Mouse (Mus musculus) brown adipose tissue, adult 24 weeks (tissue): ENCODE results near the gene Apaf1. TPM values are rescaled to one million over a fixed set of nuclear protein-coding genes. Genes with fewer than 3 reads are reported as not detected.

Experiments
- H3K27ac ChIP-seq: fragments of 200-500 bp; replicated peaks from 2 replicates; pipeline ENCODE4 v1.5.1; 2012; ENCODE audit warnings: low read depth, mild to moderate bottlenecking, low read length
- H3K4me1 ChIP-seq: fragments of 200-500 bp; 2 replicates; pipeline ENCODE4 v1.6.1; 2012; ENCODE audit warnings: low read length, mixed read lengths; ENCODE audit not compliant: control insufficient read depth, insufficient read depth, insufficient read length
- H3K4me3 ChIP-seq: fragments of 200-500 bp; 2 replicates; pipeline ENCODE4 v1.5.1; 2012; ENCODE audit warnings: low read depth, mild to moderate bottlenecking, low read length, moderate library complexity; ENCODE audit not compliant: insufficient read depth
- polyA plus RNA-seq: library from polyadenylated mRNA; stranded (reverse); fragments of >200 nt; gene quantifications from 2 replicates; pipeline ENCODE4 v1.2.4, GENCODE M21; 2012; ENCODE audit not compliant: missing spikeins, insufficient read depth, insufficient read length

The Apaf1 gene
- polyA plus RNA-seq, 1 experiment, result 2.5 TPM

DNA sequence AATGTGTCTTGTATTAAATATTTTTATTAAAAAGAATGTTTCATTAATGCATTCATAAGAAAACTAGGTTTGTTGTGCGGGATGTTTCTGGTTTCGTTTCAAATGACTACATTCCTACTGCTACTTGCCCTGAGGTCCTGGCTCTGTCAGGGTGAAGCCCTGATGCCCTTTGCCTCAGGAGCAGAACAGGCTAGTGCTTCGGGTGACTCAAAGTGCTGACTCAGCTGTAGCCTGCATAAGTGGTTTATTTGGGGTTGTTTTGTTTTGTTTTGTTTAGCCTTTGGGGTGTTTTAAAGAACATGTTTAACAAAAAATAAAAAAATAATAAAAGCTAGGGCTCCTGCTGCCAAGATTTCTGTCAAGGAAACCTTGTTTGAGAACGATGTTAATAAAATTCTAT lies 112.0 kb downstream of the Apaf1 start:
- H3K4me3 ChIP-seq, result no peak overlapping the region
- H3K4me1 ChIP-seq, result no peaks in the 10 kb centered on the region
- H3K27ac ChIP-seq, result no peak overlapping the region

DNA sequence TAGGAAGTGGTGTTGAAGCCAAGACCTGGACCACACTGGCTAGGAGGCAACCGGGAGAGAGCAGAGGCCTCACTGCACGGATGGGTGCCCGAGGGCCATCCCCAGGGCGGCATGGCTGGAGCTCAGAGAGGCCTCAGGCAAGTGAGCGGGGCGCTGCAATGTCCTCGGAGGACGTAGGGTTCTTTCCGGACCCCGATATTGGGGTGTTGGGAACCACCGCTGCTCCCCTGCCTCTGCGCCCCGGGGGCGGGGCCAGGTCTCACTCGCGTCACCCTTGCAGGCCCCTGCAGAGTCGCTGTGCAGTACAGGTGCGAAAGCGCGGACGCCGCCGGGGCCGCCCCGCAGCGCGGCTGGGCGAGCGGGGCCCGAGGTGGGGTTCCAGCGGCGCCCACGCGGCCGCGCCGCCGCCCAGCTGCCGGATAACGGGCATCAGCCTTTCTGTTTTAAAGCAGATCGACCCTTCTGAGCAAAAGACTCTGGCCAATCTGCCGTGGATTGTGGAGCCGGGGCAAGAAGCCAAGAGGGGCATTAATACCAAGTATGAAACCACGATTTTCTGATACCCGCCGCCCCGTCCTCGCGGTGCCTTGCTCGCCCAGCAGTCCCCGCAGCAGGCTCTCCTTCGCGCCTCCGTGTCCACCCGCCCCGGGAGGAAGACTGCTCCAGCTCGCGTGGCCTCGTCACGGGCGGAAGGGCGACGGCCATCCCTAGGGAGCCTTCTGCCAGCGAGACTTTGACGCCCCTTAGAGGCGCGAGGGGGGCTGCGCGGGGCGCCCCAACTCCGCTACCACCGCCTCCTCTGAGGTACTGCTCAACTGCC lies 113.0 kb downstream of the Apaf1 start:
- Histone ChIP-seq H3K27ac (no peak overlapping the region), H3K4me3 (peak overlapping the region; percentile 37), H3K4me1 (no peaks in the 10 kb centered on the region)

DNA sequence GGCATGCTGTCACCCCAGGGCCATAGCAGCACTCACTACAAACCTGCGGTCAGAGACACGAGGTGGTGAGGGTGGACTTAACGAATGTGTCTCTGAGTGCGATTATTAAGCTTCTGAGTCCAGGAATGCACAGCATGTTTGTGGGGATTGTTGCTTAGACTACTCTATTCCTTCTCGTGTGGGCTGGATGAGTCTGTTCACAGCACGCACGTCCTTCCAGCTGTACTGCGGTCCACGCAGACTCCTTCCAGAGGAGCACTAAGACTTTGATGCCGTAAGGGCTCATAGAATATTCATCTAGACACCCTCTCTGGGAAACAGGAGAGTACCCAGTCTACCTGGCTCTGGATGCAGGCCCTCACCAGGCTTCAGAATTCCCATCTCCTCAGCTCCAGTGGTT lies 114.3 kb downstream of the Apaf1 start:
- Histone ChIP-seq H3K27ac (no peak overlapping the region), H3K4me3 (no peak overlapping the region), H3K4me1 (no peaks in the 10 kb centered on the region)

DNA sequence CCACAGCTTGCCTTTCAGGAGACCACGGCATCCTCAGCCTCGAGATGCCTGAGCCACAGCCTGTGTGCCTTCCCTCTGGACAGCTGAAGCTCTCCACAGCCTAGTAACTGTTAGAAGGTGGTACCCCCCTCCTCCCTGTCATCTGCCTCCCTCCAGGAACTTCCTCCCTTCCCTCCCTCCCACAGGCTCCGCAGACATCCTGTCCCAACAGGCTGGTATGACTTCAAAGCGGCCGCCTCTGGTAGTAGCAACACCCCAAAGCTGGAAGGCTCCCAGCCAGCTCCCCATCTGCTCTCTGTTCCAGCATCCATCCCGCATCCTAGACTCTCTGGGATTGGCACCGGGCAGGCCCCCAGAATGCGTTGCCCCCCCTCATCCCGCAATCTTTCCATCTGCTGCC lies 115.7 kb downstream of the Apaf1 start:
- Histone ChIP-seq H3K4me1 (no peaks in the 10 kb centered on the region), H3K27ac (no peak overlapping the region), H3K4me3 (no peak overlapping the region)

DNA sequence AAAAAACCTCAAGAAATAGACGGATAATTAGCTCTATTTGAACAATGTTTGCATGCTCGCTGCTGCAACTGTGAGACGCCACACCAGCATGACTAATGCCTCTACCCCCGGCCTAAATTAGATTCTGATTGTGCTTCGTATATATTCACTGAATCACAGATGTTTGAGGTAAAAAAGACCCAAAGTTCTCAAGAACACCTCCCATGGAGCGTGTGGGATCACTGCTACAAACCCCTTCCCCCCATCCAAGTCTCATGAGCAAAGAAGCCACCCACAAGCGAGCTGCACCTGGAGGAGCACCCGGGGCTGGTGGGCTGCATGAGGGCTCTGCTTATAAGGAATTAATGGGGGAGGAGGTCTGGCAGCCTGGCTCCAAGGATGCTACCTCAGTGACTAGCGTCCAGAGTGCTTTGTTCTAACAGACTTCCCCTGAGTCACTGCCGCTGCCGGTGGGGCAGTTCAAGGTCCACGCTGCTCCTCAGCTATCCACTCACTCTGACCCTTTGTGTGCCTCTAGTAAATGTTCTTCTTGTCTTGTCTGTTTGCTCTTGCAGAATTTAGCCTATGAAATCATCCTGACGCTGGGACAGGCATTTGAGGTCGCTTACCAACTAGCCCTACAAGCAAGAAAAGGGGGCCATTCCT lies 116.8 kb downstream of the Apaf1 start:
- Histone ChIP-seq H3K4me1 (no peaks in the 10 kb centered on the region), H3K27ac (no peak overlapping the region), H3K4me3 (no peak overlapping the region)

DNA sequence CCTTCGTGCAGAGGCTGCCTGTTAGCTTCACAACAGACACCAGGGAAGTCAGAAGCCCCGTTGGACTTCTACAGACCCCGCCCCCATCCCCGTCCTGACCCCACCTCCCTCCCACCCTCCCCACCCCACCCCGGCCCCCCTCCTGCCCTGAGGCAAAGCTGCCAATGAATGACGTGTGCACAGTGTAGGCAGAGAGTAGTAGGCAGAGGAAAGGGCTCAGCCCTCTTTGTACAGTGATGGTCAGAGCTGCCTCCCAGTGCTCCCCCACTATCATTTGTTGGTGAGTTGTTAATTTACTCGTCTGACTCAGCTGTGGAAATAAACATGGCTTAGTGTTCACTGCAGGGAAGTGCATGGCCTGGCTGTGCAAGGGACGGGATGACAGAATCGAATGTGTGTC lies 118.1 kb downstream of the Apaf1 start:
- Histone ChIP-seq H3K27ac (no peak overlapping the region), H3K4me3 (no peak overlapping the region), H3K4me1 (no peaks in the 10 kb centered on the region)

DNA sequence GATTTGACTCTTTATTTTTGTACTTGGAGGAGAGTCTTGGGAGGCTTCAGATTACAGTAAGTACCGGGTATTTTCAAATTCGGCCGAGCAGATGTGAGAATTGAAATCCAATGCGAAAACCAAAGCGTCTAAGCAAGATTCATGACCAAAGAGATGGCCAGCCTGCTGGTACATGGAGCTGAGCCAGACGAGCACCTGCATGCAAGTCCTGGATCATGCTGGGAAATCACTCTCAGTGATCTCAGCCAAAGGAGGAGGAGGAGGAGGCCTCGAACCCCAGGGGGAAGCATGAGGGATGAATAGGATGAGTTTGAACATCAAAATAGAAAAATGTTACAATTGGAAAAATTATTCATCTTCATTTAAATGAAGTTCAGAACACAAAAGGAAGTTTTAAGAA lies 122.2 kb downstream of the Apaf1 start:
- no peak overlapping the region for H3K4me3 ChIP-seq
- no peak overlapping the region for H3K27ac ChIP-seq
- no peaks in the 10 kb centered on the region for H3K4me1 ChIP-seq

DNA sequence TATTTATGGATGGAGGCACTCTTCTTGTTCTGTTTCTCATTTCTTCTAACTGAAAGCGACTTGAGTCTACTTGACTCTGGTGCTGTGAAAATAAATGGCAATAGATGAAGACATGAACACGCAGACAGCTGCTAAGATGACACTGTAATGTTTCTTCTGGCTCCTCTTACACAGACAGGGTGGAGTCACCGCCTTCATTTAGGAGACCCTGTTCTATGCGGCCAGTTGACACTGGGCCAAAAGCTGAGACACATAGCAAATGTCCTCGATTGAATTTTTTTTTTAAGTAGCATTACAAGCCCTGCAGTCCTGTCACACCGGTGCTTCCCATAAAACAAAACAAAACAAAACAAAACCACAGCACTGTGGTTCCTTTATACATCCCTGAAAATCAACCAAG lies 128.7 kb downstream of the Apaf1 start:
- Histone ChIP-seq H3K4me1 (no peaks in the 10 kb centered on the region), H3K27ac (no peak overlapping the region), H3K4me3 (no peak overlapping the region)

DNA sequence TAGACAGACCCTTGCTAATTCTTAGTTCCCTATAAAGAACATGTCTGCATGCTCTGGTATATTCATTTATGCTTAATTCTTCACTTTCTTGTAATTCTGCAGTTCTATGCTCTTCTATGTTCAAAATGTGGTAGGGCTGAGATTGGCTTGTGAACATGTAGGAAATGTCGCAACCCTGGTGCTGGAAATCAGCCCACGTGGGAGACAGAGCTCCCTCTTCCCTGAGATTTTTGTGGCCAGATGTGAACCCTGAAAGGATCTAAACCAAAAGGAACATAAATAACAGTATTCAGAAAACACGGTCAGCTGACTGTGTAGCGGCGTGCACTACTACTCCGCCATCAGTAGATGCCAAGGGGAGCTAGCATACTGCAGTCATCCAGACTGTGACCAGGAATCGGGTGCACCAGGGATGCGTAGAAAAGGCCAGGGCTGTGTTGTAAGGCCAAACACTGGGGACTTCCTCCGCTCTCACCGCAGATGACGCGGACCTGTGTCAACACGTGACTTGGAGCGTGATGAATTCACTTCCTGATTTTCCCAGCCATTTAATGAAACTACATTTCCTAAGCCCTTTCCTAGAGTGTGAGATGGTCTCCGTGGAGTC lies 129.4 kb downstream of the Apaf1 start:
- Histone ChIP-seq H3K4me1 (no peaks in the 10 kb centered on the region), H3K4me3 (no peak overlapping the region), H3K27ac (no peak overlapping the region)

DNA sequence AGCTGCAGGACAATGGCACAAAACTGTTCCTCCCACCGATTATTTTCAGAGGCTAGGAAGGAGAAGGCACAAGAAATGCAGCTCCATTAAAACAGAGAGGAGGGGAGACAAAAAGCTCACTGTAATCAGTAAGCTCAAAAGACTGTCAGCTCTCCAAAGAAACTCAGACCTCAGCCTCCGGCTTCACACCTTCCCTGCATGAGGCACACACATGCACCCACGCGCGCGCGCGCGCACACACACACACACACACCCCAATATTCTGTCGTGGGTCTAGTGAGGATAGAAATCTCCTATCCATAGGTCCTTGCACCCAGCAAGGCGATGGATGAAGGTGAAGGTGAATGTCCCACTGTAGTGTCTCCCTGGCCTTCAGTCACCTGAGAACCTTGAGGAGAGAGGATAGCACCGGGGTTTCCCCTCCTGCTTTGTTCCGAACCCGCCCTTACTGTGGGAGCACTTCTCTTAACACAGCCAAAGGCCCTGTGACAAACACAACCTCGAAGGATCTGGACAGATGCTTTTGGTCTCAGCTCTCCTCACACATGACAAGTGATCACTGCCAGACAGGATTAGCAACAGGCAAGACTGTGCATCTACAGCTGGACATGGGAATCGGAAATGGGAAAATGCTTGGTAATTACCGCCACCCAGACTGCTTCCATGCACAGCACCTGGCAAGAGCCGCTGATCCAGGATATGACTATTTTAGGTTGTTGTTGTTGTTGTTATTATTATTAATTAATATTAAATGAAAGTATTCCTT lies 134.8 kb downstream of the Apaf1 start:
- H3K4me1 ChIP-seq, result no peaks in the 10 kb centered on the region
- H3K4me3 ChIP-seq, result no peak overlapping the region
- H3K27ac ChIP-seq, result no peak overlapping the region

DNA sequence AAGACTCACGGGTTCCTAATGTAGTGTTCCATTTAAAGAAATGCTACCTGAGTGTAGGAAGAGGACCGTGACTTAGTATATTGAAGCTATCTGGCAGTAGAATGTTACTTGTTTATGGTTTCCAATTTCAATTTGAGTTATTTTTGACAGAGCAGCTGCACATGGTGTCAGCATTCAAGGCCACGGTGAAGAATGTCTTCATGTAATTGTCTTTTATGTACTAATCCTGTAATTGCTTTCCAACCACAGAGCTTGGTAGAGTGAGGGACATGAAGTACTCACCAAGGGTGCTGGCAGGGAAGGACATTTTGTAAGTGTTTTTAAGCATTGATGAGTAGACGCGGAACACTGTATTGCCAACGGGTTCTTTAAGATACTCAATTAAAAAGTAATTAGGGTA lies 135.5 kb downstream of the Apaf1 start:
- Histone ChIP-seq H3K4me3 (no peak overlapping the region), H3K27ac (no peak overlapping the region), H3K4me1 (no peaks in the 10 kb centered on the region)

DNA sequence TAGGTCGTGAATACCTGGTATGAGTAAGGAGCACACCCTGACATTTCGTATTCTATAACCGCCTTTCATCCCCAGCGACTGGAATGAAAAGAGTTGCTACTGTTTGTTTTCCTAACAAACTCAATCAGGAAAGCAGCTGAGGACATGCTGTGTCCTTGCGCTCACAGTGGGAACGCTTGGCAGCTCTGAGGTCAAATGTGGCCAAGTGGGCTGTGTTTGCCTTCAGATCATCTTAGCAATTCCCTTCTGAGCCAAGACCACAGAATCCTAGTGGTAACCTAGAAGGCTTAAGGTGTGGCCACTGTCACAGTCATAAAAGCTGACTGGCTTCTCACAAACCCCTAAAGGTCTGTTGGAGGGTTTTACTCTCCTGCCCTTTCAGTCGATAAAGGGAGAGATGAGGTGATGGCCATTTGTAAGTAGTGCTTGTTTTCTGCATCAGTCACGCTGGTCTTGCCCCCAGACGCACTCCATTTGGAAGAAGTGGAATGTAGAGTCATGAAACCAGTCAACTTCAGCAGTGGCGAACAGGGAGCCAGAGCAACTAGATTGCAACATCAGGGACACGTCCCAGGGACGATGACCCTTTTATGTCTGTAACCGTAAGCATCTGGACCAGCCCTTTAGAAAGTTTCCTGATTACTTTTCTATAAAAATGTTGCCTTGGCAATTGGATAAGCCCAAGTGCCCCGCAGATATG lies 140.4 kb downstream of the Apaf1 start:
- Histone ChIP-seq H3K4me3 (no peak overlapping the region), H3K27ac (no peak overlapping the region), H3K4me1 (no peaks in the 10 kb centered on the region)

DNA sequence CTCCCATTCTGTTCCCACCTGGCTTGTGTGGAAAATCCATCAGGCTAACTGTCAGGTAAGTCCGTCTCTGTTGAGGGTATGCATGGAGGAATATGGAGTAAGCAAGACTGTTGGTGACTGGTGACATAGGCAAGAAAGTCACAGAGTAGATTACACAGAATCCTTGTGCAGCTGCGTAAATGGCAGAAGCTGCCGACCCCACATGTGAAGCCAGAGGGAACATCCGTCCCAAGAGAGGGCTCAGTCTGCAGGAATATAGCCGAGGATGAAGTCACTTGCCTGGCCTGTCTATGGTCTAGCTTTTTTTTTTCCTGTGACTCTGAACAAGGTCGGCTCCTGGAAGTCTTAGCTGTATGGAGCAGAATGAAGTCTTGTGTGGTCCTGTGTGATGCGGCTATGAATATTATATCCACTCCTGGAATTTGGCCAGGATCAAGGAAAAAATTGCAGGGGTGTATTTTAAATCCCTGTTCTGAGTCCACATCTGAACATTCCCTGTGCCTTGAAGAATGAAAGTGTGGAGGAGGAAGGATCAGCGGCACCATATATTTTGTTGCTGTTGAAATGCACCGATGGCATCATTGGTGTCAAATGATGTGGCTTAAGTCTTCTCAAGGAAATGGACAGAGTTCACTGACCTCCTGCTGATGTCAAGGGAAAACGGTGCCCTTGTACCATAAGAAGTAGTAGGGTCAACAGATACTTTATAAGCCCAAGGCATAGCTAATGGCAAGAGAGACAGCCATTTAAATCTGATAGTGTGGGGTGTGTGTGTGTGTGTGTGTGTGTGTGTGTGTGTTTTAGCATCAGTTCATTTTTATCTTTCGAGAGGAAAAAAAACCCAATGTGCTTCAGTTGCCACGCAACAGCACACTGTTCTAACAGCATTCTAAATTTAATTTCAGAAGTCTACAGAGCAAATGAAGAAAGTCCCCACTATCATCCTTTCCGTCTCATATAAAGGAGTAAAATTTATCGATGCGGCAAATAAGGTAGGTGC lies 141.7 kb downstream of the Apaf1 start:
- H3K27ac ChIP-seq, result no peak overlapping the region

More for the DNA sequence above, 141.7 kb downstream of the Apaf1 start:
- Histone ChIP-seq H3K4me3 (no peak overlapping the region), H3K4me1 (no peaks in the 10 kb centered on the region)
